Mouse (Mus musculus): ENCODE data around the gene Eepd1. TPM values are rescaled to one million over a fixed set of nuclear protein-coding genes. Genes with fewer than 3 reads are reported as not detected.

Eepd1 gene
- polyA plus RNA-seq, 1 experiment from 2014 or later = 13.0 TPM

DNA sequence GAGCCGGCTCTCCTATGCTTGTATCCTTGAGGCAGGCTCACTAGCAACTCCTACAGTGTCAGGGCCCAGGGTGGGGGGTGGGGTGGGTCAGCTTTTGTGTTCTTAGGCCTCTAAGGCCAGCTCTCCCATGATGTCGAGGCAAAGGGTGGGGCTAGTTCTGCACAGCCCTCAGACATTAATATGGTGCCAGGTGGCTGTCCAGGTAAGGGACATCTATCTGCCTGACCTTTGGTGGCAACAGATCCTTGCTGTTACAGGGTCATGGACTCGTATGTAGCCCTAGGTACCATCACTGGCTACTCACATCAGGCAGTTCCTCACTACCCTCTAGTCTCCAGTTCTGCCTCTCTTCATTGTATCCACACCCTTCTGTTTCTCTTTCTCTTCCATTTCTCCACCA, 87.4 kb downstream of the Eepd1 start:
- Histone ChIP-seq H3K9ac (no peak overlapping the region), H3K4me2 (replicated peaks) (no peak overlapping the region), H3K4me3 (no peak overlapping the region), H3K27ac (no peak overlapping the region), H3K4me1 (no peaks in the 10 kb centered on the region), H3K36me3 (no peaks in the 10 kb centered on the region), H3K27me3 (replicated peaks) (no peaks in the 10 kb centered on the region), H3K9me3 (no peaks in the 10 kb centered on the region)
- 79% methylated on average over 3 of the region's 3 CpGs for WGBS
- ATAC-seq (ENCODE audit: low FRiP score, low read depth) = no peak

DNA sequence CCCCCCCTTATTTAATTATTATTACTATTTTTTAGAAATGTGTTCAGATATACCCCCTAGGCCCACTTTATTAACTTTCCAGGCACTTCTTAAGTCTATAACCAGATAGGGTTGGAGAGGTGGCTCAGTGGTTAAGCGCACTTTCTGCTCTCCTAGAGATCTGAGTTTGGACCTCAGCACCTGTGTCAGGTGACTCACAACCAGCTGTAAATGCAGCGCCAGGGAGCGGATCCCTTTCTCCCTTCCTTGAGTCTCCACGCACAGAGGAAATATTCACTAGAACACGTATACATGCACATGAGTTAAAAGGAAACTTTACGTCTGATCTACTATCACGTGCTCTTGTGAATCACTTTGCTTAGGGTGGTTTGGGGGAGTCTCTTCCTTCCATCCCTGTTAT, 88.7 kb downstream of the Eepd1 start:
- H3K4me2 ChIP-seq (replicated peaks) = no peak overlapping the region
- ATAC-seq (ENCODE audit: low FRiP score, low read depth) = no peak
- H3K9ac ChIP-seq = no peak overlapping the region
- no peaks in the 10 kb centered on the region for H3K36me3 ChIP-seq
- H3K9me3 ChIP-seq = no peaks in the 10 kb centered on the region
- WGBS = 94% methylated on average over 7 of the region's 7 CpGs
- no peak overlapping the region for H3K27ac ChIP-seq
- no peaks in the 10 kb centered on the region for H3K27me3 ChIP-seq (replicated peaks)
- no peaks in the 10 kb centered on the region for H3K4me1 ChIP-seq
- H3K4me3 ChIP-seq = no peak overlapping the region

DNA sequence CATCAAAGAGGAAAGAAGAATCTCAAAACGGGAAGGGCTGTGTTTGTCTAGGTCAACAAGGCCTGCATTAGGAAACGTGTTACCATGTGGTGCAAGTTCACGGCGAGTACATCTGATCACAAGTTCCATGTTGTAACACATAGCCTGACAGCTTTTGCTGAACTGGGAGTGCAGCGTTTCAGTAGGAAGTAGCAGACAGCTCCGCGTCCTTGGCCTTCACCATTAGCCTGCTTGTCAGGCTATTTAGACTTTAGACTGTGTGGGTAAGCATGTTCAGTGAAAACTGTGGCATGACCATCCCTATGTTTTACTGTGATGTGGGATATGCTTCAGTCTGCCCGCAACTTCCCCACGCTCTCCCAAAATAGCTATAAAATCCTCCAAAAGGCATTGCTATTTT, 89.1 kb downstream of the Eepd1 start:
- no peak overlapping the region for H3K9ac ChIP-seq
- no peaks in the 10 kb centered on the region for H3K9me3 ChIP-seq
- H3K4me1 ChIP-seq = no peaks in the 10 kb centered on the region
- H3K4me2 ChIP-seq (replicated peaks) = no peak overlapping the region
- H3K27ac ChIP-seq = no peak overlapping the region
- no peaks in the 10 kb centered on the region for H3K27me3 ChIP-seq (replicated peaks)
- H3K4me3 ChIP-seq = no peak overlapping the region
- ATAC-seq (ENCODE audit: low FRiP score, low read depth) = no peak
- no peaks in the 10 kb centered on the region for H3K36me3 ChIP-seq
- WGBS = 87% methylated on average over 9 of the region's 9 CpGs

- H3K9ac ChIP-seq = no peak overlapping the region
- no peak overlapping the region for H3K27ac ChIP-seq
- H3K27me3 ChIP-seq (replicated peaks) = no peaks in the 10 kb centered on the region
- 67% methylated on average over 2 of the region's 2 CpGs for WGBS
- no peaks in the 10 kb centered on the region for H3K4me1 ChIP-seq
- no peak for ATAC-seq (ENCODE audit: low FRiP score, low read depth)
- no peaks in the 10 kb centered on the region for H3K36me3 ChIP-seq
- no peak overlapping the region for H3K4me3 ChIP-seq
- H3K9me3 ChIP-seq = no peaks in the 10 kb centered on the region
- no peak overlapping the region for H3K4me2 ChIP-seq (replicated peaks)
These were observed 90.0 kb downstream of the Eepd1 start for GRCm38 (mm10) chr9:25571381-25571780.

DNA sequence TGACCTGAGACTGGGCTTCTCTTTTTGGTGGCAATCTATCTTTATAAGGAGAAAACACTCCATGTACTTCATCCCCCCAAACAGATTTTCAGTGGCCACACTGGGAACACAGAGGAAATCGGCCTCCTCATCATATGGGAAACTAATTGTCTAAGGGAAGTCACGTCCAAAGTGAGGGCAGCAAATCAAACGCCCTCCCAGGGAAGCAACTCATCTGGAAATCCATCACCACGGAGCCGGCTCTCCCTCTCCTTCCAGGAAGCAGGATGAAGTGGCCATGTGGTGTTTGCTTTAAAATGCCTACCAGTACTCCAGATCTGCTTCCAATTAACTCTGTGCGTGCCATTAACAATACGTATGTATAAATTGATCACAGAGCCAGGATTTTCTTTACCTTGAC, 92.4 kb downstream of the Eepd1 start:
- 54% methylated on average over 7 of the region's 7 CpGs for WGBS
- H3K4me3 ChIP-seq = no peak overlapping the region
- H3K27ac ChIP-seq = no peak overlapping the region

GRCm38 (mm10) chr9:25574186-25574585, 92.8 kb downstream of the Eepd1 start:
- Histone ChIP-seq H3K4me1 (no peaks in the 10 kb centered on the region), H3K36me3 (no peaks in the 10 kb centered on the region), H3K9me3 (no peaks in the 10 kb centered on the region), H3K4me3 (no peak overlapping the region), H3K27me3 (replicated peaks) (no peaks in the 10 kb centered on the region), H3K9ac (no peak overlapping the region), H3K27ac (no peak overlapping the region), H3K4me2 (replicated peaks) (no peak overlapping the region)
- no peak for ATAC-seq (ENCODE audit: low FRiP score, low read depth)
- WGBS = 82% methylated on average over 4 of the region's 4 CpGs

More for the DNA sequence above, 92.4 kb downstream of the Eepd1 start:
- no peak overlapping the region for H3K4me2 ChIP-seq (replicated peaks)
- no peak overlapping the region for H3K9ac ChIP-seq
- H3K4me1 ChIP-seq = no peaks in the 10 kb centered on the region
- H3K9me3 ChIP-seq = no peaks in the 10 kb centered on the region
- no peak for ATAC-seq (ENCODE audit: low FRiP score, low read depth)
- H3K27me3 ChIP-seq (replicated peaks) = no peaks in the 10 kb centered on the region
- no peaks in the 10 kb centered on the region for H3K36me3 ChIP-seq

DNA sequence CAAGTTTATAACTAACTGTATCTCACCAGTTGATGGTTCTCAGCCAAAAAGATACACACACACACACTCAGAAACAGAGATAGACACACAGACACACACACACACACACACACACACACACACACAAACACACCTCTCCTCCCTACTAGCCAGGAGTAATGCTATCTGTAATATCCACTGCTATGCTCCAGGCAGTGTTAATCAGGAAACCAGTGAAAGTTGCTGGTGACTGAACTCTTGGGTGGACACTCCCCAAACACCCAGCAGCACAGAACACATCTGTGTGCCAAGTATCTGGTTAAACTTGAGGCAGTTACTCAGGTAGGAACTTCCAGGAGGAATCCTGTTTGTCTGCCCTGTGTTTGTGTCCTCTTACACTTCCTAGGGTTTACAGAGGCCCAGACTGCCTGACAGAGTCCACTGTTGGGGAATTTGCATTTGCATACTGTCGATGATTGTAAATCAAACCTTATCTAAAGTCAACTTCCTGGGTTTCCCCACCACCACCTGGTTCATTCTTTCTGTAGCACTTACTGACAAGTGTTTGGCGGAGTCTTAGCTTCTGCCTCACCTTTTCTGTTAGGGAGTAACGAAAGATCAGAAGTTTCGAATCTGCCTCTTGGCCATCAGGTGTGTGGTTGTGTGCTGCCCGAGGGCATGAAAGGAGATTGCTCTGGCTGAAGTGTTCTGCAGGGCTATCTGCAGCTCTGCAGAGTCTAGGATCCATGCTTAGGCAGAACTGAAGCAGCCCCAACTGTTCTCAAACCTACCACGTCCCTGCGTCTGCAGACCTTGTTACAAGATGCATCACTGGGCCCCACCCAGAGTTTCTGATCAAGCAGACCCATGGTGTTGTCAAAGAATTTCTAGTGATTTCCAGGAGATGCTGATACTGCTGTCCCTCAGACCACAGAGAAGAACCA, 97.6 kb downstream of the Eepd1 start:
- Histone ChIP-seq H3K9me3 (no peaks in the 10 kb centered on the region), H3K4me2 (replicated peaks) (no peak overlapping the region), H3K27ac (no peak overlapping the region), H3K4me3 (no peak overlapping the region), H3K36me3 (no peaks in the 10 kb centered on the region), H3K27me3 (replicated peaks) (no peaks in the 10 kb centered on the region), H3K4me1 (no peaks in the 10 kb centered on the region), H3K9ac (no peak overlapping the region)
- no peak for ATAC-seq (ENCODE audit: low FRiP score, low read depth)
- WGBS = 88% methylated on average over 7 of the region's 7 CpGs

DNA sequence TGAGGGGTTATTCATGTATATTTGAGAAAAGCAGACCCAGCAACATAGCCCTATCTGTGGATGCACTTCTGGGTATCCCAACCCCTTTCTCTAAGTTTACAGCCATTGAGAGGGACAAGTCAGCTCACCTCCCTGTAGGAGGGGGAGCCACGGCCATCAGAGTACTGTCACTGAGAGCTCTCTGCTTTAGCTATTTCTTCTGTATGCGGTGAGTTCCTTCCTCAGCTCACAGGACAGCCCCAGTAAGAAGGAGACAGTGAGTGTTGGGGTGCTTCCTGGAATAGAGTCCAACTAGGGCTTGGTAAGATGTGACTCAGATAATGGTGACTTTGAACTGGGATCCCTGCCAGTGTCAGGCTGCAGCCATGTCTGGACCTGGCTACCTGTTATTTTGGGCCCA, 102.3 kb downstream of the Eepd1 start:
- Histone ChIP-seq H3K27me3 (replicated peaks) (no peaks in the 10 kb centered on the region), H3K36me3 (no peaks in the 10 kb centered on the region), H3K9me3 (no peaks in the 10 kb centered on the region), H3K4me3 (no peak overlapping the region), H3K27ac (no peak overlapping the region), H3K9ac (no peak overlapping the region), H3K4me2 (replicated peaks) (no peak overlapping the region), H3K4me1 (no peaks in the 10 kb centered on the region)
- 92% methylated on average over 2 of the region's 2 CpGs for WGBS
- no peak for ATAC-seq (ENCODE audit: low FRiP score, low read depth)

DNA sequence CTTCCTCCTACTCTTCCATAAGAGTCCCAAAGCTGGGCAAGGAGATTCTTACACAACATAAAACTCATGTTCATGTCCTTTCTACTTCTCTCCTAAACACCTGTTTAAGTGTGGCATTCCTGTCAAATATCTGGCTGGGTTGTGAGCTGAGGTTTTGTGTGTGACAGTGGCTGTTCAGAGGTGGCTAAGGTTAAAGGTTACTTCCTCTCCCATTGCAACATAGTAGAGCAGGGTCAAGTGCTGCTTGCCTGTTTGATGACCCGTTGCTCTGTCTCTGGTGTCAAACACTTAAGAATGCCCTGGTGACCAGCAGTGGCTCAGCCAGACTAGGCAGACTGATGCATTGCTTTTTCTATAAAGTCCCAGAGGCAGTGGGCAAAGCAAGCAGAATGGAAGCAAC, 104.3 kb downstream of the Eepd1 start:
- Histone ChIP-seq H3K4me2 (replicated peaks) (no peak overlapping the region), H3K4me1 (no peaks in the 10 kb centered on the region), H3K4me3 (no peak overlapping the region), H3K36me3 (no peaks in the 10 kb centered on the region), H3K27ac (no peak overlapping the region), H3K27me3 (replicated peaks) (no peaks in the 10 kb centered on the region), H3K9ac (no peak overlapping the region), H3K9me3 (no peaks in the 10 kb centered on the region)
- 59% methylated on average over 1 of the region's 1 CpGs for WGBS
- no peak for ATAC-seq (ENCODE audit: low FRiP score, low read depth)

DNA sequence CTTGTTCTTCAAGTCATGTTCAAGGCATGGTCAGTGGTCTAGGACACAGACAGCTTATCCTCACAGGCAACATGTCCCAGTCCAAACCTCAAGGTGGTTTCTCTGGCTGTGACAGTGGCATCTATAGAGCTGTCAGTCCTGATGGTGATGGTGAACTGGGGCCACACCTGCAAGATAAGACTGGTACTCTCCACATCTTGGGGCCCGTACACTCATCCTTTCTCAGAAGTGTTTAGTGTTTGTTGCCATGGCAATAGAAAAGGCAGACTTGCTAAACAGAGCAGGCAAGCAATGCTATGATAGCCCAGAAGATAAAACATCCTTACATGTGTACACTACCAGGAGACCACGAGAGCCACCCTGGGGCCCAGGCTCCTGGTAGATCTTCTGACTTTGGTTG, 107.2 kb downstream of the Eepd1 start:
- Histone ChIP-seq H3K4me1 (peaks cover 3% of the 10 kb centered on the region; the same call in 1 of the 2 replicates), H3K9ac (no peak overlapping the region), H3K9me3 (no peaks in the 10 kb centered on the region), H3K27me3 (replicated peaks) (no peaks in the 10 kb centered on the region), H3K27ac (no peak overlapping the region), H3K36me3 (no peaks in the 10 kb centered on the region), H3K4me2 (replicated peaks) (no peak overlapping the region), H3K4me3 (no peak overlapping the region)
- ATAC-seq (ENCODE audit: low FRiP score, low read depth) = no peak
- 89% methylated on average over 2 of the region's 2 CpGs for WGBS

GRCm38 (mm10) chr9:25590740-25591139, 109.4 kb downstream of the Eepd1 start:
- 43% methylated on average over 4 of the region's 4 CpGs for WGBS
- Histone ChIP-seq H3K4me2 (replicated peaks) (no peak overlapping the region), H3K9ac (no peak overlapping the region), H3K27ac (no peak overlapping the region), H3K36me3 (no peaks in the 10 kb centered on the region), H3K4me3 (no peak overlapping the region), H3K27me3 (replicated peaks) (no peaks in the 10 kb centered on the region), H3K9me3 (no peaks in the 10 kb centered on the region), H3K4me1 (peaks cover 3% of the 10 kb centered on the region; the same call in 1 of the 2 replicates)
- ATAC-seq (ENCODE audit: low FRiP score, low read depth) = no peak

GRCm38 (mm10) chr9:25591390-25592354, 110.3 kb downstream of the Eepd1 start:
- Histone ChIP-seq H3K4me2 (replicated peaks) (peak overlapping the region; percentile 39), H3K27ac (no peak overlapping the region), H3K9ac (no peak overlapping the region), H3K9me3 (no peaks in the 10 kb centered on the region), H3K4me1 (peaks cover 3% of the 10 kb centered on the region; the same call in 1 of the 2 replicates), H3K4me3 (no peak overlapping the region), H3K27me3 (replicated peaks) (no peaks in the 10 kb centered on the region), H3K36me3 (no peaks in the 10 kb centered on the region)
- WGBS = 30% methylated on average over 15 of the region's 15 CpGs
- peak; percentile 72; the same call in 1 of the 2 replicates for ATAC-seq (ENCODE audit: low FRiP score, low read depth)
